Mouse (Mus musculus): ENCODE measurements around the gene Nipsnap1. TPM values are rescaled to one million over a fixed set of nuclear protein-coding genes. Genes with fewer than 3 reads are reported as not detected.
A peak's percentile ranks its signal among the peaks of the same experiment; 100 is the strongest.

The Nipsnap1 gene
- polyA plus RNA-seq, 1 experiment from 2014 or later: 32.1 TPM

GRCm38 (mm10) chr11:4921751-4922150, 48.0 kb downstream of the Nipsnap1 start:
- H3K27ac ChIP-seq (replicated peaks; ENCODE audit: low read depth, low read length): no peak overlapping the region
- H3K27me3 ChIP-seq (replicated peaks; ENCODE audit: control insufficient read depth, insufficient read depth, low read length): no peaks in the 10 kb centered on the region
- no peaks in the 10 kb centered on the region for H3K4me1 ChIP-seq (ENCODE audit: control insufficient read depth, insufficient read depth, low read length)
- DNase-seq (ENCODE audit: low spot score) (no peak), ATAC-seq (ENCODE audit: low read depth) (no peak)
- peaks cover 94% of the 10 kb centered on the region for H3K36me3 ChIP-seq (ENCODE audit: control insufficient read depth, insufficient read depth, low read length)
- no peak overlapping the region for H3K4me3 ChIP-seq (ENCODE audit: low read depth, low read length)
- H3K9ac ChIP-seq (ENCODE audit: low read depth, low read length): no peak overlapping the region
- no peak overlapping the region for H3K4me2 ChIP-seq (ENCODE audit: low read depth, low read length)
- H3K9me3 ChIP-seq (ENCODE audit: control insufficient read depth, low read length): no peaks in the 10 kb centered on the region
- WGBS: 93% methylated on average over 7 of the region's 7 CpGs

- no peak overlapping the region for H3K27ac ChIP-seq (replicated peaks; ENCODE audit: low read depth, low read length)
- H3K36me3 ChIP-seq (ENCODE audit: control insufficient read depth, insufficient read depth, low read length): peaks cover 73% of the 10 kb centered on the region
- H3K9ac ChIP-seq (ENCODE audit: low read depth, low read length): no peak overlapping the region
- DNase-seq (ENCODE audit: low spot score) (no peak), ATAC-seq (ENCODE audit: low read depth) (no peak)
- WGBS: 89% methylated on average over 3 of the region's 3 CpGs
- no peak overlapping the region for H3K4me3 ChIP-seq (ENCODE audit: low read depth, low read length)
- H3K4me1 ChIP-seq (ENCODE audit: control insufficient read depth, insufficient read depth, low read length): no peaks in the 10 kb centered on the region
- no peaks in the 10 kb centered on the region for H3K27me3 ChIP-seq (replicated peaks; ENCODE audit: control insufficient read depth, insufficient read depth, low read length)
- no peak overlapping the region for H3K4me2 ChIP-seq (ENCODE audit: low read depth, low read length)
- no peaks in the 10 kb centered on the region for H3K9me3 ChIP-seq (ENCODE audit: control insufficient read depth, low read length)
These were observed 53.5 kb downstream of the Nipsnap1 start for GRCm38 (mm10) chr11:4927224-4927623.

GRCm38 (mm10) chr11:4931009-4931601, 57.4 kb downstream of the Nipsnap1 start:
- 69% methylated on average over 1 of the region's 1 CpGs for WGBS
- Histone ChIP-seq H3K36me3 (ENCODE audit: control insufficient read depth, insufficient read depth, low read length) (peaks cover 35% of the 10 kb centered on the region), H3K27me3 (replicated peaks; ENCODE audit: control insufficient read depth, insufficient read depth, low read length) (no peaks in the 10 kb centered on the region), H3K4me3 (ENCODE audit: low read depth, low read length) (no peak overlapping the region), H3K27ac (replicated peaks; ENCODE audit: low read depth, low read length) (no peak overlapping the region), H3K9me3 (ENCODE audit: control insufficient read depth, low read length) (no peaks in the 10 kb centered on the region), H3K4me1 (ENCODE audit: control insufficient read depth, insufficient read depth, low read length) (no peaks in the 10 kb centered on the region), H3K4me2 (ENCODE audit: low read depth, low read length) (no peak overlapping the region), H3K9ac (ENCODE audit: low read depth, low read length) (no peak overlapping the region)
- ATAC-seq (ENCODE audit: low read depth): no peak
- DNase-seq (ENCODE audit: low spot score): peak; percentile 59

GRCm38 (mm10) chr11:4936243-4936642, 62.5 kb downstream of the Nipsnap1 start:
- ATAC-seq (ENCODE audit: low read depth) (no peak), DNase-seq (ENCODE audit: low spot score) (no peak)
- no peak overlapping the region for H3K4me3 ChIP-seq (ENCODE audit: low read depth, low read length)
- H3K4me2 ChIP-seq (ENCODE audit: low read depth, low read length): no peak overlapping the region
- no peaks in the 10 kb centered on the region for H3K9me3 ChIP-seq (ENCODE audit: control insufficient read depth, low read length)
- WGBS: 88% methylated on average over 5 of the region's 5 CpGs
- H3K27ac ChIP-seq (replicated peaks; ENCODE audit: low read depth, low read length): no peak overlapping the region
- H3K36me3 ChIP-seq (ENCODE audit: control insufficient read depth, insufficient read depth, low read length): no peaks in the 10 kb centered on the region
- H3K9ac ChIP-seq (ENCODE audit: low read depth, low read length): no peak overlapping the region
- no peaks in the 10 kb centered on the region for H3K27me3 ChIP-seq (replicated peaks; ENCODE audit: control insufficient read depth, insufficient read depth, low read length)
- H3K4me1 ChIP-seq (ENCODE audit: control insufficient read depth, insufficient read depth, low read length): no peaks in the 10 kb centered on the region

Small RNA genes within 50 kb of the gene (microRNA-seq; reads per million reads assigned to microRNA genes)
- gene Mir6918 (ENCODE audit: borderline number of aligned reads): not detected

Other genes starting within 250 kb of the Nipsnap1 start
- gene Ascc2, start 236.2 kb upstream of the Nipsnap1 start, polyA plus RNA-seq (2014; fragmentation: Nextera tagmentation; extraction: Ambion mirVana): 27.8 and 31.4 TPM in 2 replicates
- 722 and 816 TPM in 2 replicates for gene Uqcr10, start 169.6 kb upstream of the Nipsnap1 start, polyA plus RNA-seq (2014; fragmentation: Nextera tagmentation; extraction: Ambion mirVana)
- gene Zmat5, start 169.3 kb upstream of the Nipsnap1 start, polyA plus RNA-seq (2014; fragmentation: Nextera tagmentation; extraction: Ambion mirVana): 51.7 and 52.2 TPM in 2 replicates
- gene Cabp7, start 127.2 kb upstream of the Nipsnap1 start, polyA plus RNA-seq (2014; fragmentation: Nextera tagmentation; extraction: Ambion mirVana): 0.15 and 0.30 TPM in 2 replicates
- 40.5 and 43.1 TPM in 2 replicates for gene Nf2, start 24.4 kb upstream of the Nipsnap1 start, polyA plus RNA-seq (2014; fragmentation: Nextera tagmentation; extraction: Ambion mirVana)
- 27.9 and 32.3 TPM in 2 replicates for gene Thoc5, start 21.4 kb downstream of the Nipsnap1 start, polyA plus RNA-seq (2014; fragmentation: Nextera tagmentation; extraction: Ambion mirVana)
- 1.6 and 1.7 TPM in 2 replicates for gene Nefh, start 74.1 kb downstream of the Nipsnap1 start, polyA plus RNA-seq (2014; fragmentation: Nextera tagmentation; extraction: Ambion mirVana)
- 48.9 and 57.1 TPM in 2 replicates for gene Ap1b1, start 112.9 kb downstream of the Nipsnap1 start, polyA plus RNA-seq (2014; fragmentation: Nextera tagmentation; extraction: Ambion mirVana)
- 3.8 and 4.8 TPM in 2 replicates for gene Rasl10a, start 184.2 kb downstream of the Nipsnap1 start, polyA plus RNA-seq (2014; fragmentation: Nextera tagmentation; extraction: Ambion mirVana)
- 33.8 and 38.1 TPM in 2 replicates for gene Gas2l1, start 191.4 kb downstream of the Nipsnap1 start, polyA plus RNA-seq (2014; fragmentation: Nextera tagmentation; extraction: Ambion mirVana)
- 21.8 and 26.5 TPM in 2 replicates for gene Rhbdd3, start 225.0 kb downstream of the Nipsnap1 start, polyA plus RNA-seq (2014; fragmentation: Nextera tagmentation; extraction: Ambion mirVana)
- 283 and 350 TPM in 2 replicates for gene Ewsr1, start 225.3 kb downstream of the Nipsnap1 start, polyA plus RNA-seq (2014; fragmentation: Nextera tagmentation; extraction: Ambion mirVana)